Mouse (Mus musculus): ENCODE data around the gene Btg2.

DNA sequence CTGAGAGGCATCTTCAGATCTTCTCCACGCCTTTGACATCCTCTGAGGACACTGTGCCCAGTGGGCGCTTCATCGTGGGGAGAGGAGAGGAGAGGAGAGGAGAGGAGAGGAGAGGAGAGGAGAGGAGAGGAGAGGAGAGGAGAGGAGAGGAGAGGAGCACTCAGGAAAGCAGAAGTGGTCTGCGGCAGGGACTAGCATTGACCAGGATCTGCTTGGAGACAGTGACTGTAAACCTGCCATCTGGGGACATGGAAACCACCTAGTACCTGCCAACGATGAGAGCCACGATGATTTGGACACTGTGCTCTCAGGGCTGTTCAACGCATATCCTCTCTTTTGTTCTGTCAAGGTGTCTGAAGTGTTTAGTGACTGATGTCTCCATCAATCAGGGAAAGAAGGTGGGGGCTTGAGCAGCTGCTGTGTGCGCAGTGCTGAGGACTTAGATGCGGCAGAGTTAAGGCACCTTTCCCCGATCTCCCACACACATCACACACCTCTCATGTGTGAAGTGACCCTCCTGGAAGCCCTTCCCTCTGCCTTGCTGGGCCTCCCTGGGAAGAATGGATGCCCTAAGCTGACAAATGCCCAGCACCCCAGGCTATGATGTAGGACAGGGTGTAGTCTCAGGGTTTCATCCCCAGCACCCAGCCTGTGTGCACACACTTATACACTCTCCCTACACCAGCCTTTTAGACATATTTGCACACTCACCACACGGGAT, 26.3 kb upstream of the Btg2 start:
- TF ChIP-seq POLR2A (IDR thresholded peaks at IDR 0.05; ENCODE audit: borderline replicate concordance, control insufficient read depth, low read depth, low read length) (no peak), CTCF (IDR thresholded peaks at IDR 0.05; ENCODE audit: control insufficient read depth, insufficient read depth, low read length) (no peak)
